Mouse (Mus musculus) adrenal gland, postnatal 25 days (tissue): ENCODE measurements around the gene Cyp3a25. TPM values are rescaled to one million over a fixed set of nuclear protein-coding genes. Genes with fewer than 3 reads are reported as not detected.
"Not testable (repeated sequence)": the region's sequence is repeated elsewhere in the genome, so short reads cannot be mapped to it uniquely, and the experiment has no call there.

Experiments
- DNase-seq: peaks from one replicate; pipeline ENCODE4 v3.0.0; 2021; ENCODE audit warnings: mixed read lengths
- long read RNA-seq: library from polyadenylated mRNA; stranded (forward); transcript quantifications from one replicate; pipeline ENCODE4 v2.0.0, GENCODE M21; 2021
- total RNA-seq: library from RNA; stranded (reverse); gene quantifications from 2 replicates; pipeline ENCODE4 v1.2.3, GENCODE M21; 2021

Gene Cyp3a25
- total RNA-seq = 10.8 TPM in 1 of 2 replicates, not detected in the other
- long read RNA-seq, transcript Cyp3a25-203 (12 exons, 1,914 nt) = minor isoform, 21 of 1,655 reads
- long read RNA-seq, transcript Cyp3a25-201 (13 exons, 2,000 nt) = major isoform, 1,455 of 1,655 reads
- long read RNA-seq, partial matches to known transcripts = 72 of 1,655 reads
- long read RNA-seq, other reads (novel, unspliced or antisense) = 106 of 1,655 reads

GRCm38 (mm10) chr5:146009509-146009908, at the start of gene Cyp3a25:
Cyp3a25 (minus strand) TSS chr5:146009618.
- not testable (repeated sequence) for DNase-seq

DNA sequence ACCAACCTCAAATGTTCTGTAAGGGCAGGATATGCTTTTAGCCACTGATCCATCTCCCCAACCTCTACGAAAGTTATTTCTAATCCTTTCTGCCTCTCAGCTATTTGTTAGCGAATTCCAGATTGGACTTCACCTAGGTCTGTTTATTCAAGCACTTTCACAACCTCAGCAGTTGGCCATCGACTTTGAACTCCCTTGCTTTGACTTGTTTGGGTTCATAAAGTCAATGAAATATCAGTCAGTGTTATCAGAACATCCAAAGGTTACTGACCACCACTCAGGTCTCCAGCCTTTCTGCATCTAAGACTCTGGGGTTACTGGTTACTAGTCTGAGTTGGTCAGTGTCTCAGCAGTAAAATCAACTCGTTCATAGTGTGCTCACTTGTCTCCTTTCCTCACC, 11.7 kb upstream of the Cyp3a25 start:
- no peak for DNase-seq

- DNase-seq = no peak
Measured at GRCm38 (mm10) chr5:146018275-146018674, 8.9 kb upstream of the Cyp3a25 start.

- no peak for DNase-seq
Measured at GRCm38 (mm10) chr5:146011251-146011650, 1.8 kb upstream of the Cyp3a25 start.

GRCm38 (mm10) chr5:145967080-145967479, 42.3 kb downstream of the Cyp3a25 start:
- no peak for DNase-seq

Other genes starting within 250 kb of the Cyp3a25 start
- gene Cyp3a44, start 203.7 kb downstream of the Cyp3a25 start, total RNA-seq = 0.95 TPM in 1 of 2 replicates, not detected in the other
- 0.18 and 18.3 TPM in 2 replicates for gene Cyp3a11, start 129.7 kb downstream of the Cyp3a25 start, total RNA-seq
- gene Cyp3a59, start 69.6 kb upstream of the Cyp3a25 start, total RNA-seq = 1.7 TPM in 1 of 2 replicates, not detected in the other
- gene Gm5565, start 150.9 kb upstream of the Cyp3a25 start, total RNA-seq = not detected in 2 replicates
- not detected in 2 replicates for gene Gm6309, start 161.1 kb upstream of the Cyp3a25 start, total RNA-seq
- 2.1 TPM in 1 of 2 replicates, not detected in the other for gene 1700001J03Rik, start 175.7 kb upstream of the Cyp3a25 start, total RNA-seq
- gene Rnf6, start 211.9 kb upstream of the Cyp3a25 start, total RNA-seq = 69.2 and 69.8 TPM in 2 replicates
- gene Cdk8, start 221.6 kb upstream of the Cyp3a25 start, total RNA-seq = 107 and 135 TPM in 2 replicates